Mouse (Mus musculus): ENCODE data around the gene B4galt4.
"Not testable (repeated sequence)": the region's sequence is repeated elsewhere in the genome, so short reads cannot be mapped to it uniquely, and the experiment has no call there.

The B4galt4 gene

GRCm38 (mm10) chr16:38742113-38742658 is at the start of gene B4galt4:
TSS of gene B4galt4 (plus strand) at chr16:38742264.
- DNase-seq = peak; percentile 79 to 86

GRCm38 (mm10) chr16:38694906-38695540 is 47.0 kb upstream of the B4galt4 start:
- no peak for DNase-seq

GRCm38 (mm10) chr16:38695557-38695956 is 46.5 kb upstream of the B4galt4 start:
- DNase-seq = peak; percentile 12 to 24

GRCm38 (mm10) chr16:38697611-38698010 is 44.5 kb upstream of the B4galt4 start:
- no peak for DNase-seq

- DNase-seq = no peak
Observed at GRCm38 (mm10) chr16:38700392-38701162, 41.5 kb upstream of the B4galt4 start.

GRCm38 (mm10) chr16:38701492-38702185 is 40.4 kb upstream of the B4galt4 start:
- DNase-seq = no peak

GRCm38 (mm10) chr16:38702316-38702715 is 39.7 kb upstream of the B4galt4 start:
- DNase-seq = no peak

- DNase-seq = no peak
Observed at GRCm38 (mm10) chr16:38703501-38703900, 38.6 kb upstream of the B4galt4 start.

GRCm38 (mm10) chr16:38705531-38706281 is 36.4 kb upstream of the B4galt4 start:
- no peak for DNase-seq

GRCm38 (mm10) chr16:38706782-38707181 is 35.3 kb upstream of the B4galt4 start:
- DNase-seq = peak in 1 of 2 experiments; percentile 26

GRCm38 (mm10) chr16:38708962-38709520 is 33.0 kb upstream of the B4galt4 start:
- no peak for DNase-seq

GRCm38 (mm10) chr16:38711245-38711644 is 30.8 kb upstream of the B4galt4 start:
- no peak for DNase-seq

GRCm38 (mm10) chr16:38712105-38712504 is 30.0 kb upstream of the B4galt4 start:
- peak in 1 of 2 experiments; percentile 25 for DNase-seq

GRCm38 (mm10) chr16:38712581-38713403 is 29.3 kb upstream of the B4galt4 start, which contains the start of gene Arhgap31:
TSS of gene Arhgap31 (minus strand) at chr16:38713274.
- peak; percentile 68 to 72 for DNase-seq

GRCm38 (mm10) chr16:38713404-38714258 is 28.4 kb upstream of the B4galt4 start:
- DNase-seq = no peak

GRCm38 (mm10) chr16:38714259-38714526 is 27.9 kb upstream of the B4galt4 start:
- not testable (repeated sequence) for DNase-seq

- no peak for DNase-seq
Observed at GRCm38 (mm10) chr16:38721377-38721776, 20.7 kb upstream of the B4galt4 start.

- peak; percentile 53 to 74 for DNase-seq
Observed at GRCm38 (mm10) chr16:38724256-38724655, 17.8 kb upstream of the B4galt4 start.

GRCm38 (mm10) chr16:38724974-38725373 is 17.1 kb upstream of the B4galt4 start:
- DNase-seq = no peak

GRCm38 (mm10) chr16:38728576-38729132 is 13.4 kb upstream of the B4galt4 start:
- DNase-seq = no peak
